Mouse (Mus musculus) thymus, postnatal 25 days (tissue): ENCODE data around the gene Neu3.

Source experiments
- DNase-seq: peaks from one replicate; pipeline ENCODE4 v3.0.0; 2022

Gene Neu3

DNA sequence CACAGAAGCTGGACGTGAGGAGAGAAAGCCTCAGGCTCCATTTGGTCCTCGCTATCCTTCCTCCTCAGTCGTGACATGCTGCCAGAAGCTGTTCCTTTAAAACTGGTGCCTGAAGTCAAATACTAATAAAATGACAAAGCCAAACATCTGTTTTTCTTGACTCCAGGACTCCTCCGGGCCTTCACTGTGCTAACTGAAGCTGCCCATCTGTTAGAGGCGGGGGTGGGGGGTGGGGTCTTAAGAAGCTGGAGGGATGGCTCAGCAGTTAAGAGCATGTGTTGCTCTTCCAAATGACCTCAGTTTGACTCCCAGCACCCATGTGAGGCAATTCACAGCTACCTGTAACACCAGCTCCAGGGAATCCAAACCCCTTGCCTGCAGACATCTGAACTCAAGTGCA, 39.7 kb downstream of the Neu3 start:
- DNase-seq: no peak

DNA sequence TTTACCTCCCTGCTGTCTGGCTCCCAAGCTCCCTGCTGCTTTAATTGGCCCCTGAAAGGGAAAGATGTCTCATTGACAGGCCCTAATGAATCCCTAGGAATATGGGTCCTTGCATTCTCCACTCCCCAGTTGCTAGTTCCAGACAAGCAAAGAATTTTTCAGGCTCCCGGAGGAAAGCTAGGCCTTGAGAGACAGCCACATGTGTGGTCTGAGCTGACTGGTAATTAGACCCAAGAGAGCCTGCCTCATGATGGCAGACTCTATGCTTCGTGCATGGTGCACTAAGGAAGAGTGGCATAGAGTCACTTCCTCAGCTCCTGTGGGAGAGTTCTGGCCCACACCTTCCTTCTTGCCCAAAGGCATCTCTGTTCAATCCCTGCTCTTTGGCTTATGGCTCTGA, 40.3 kb downstream of the Neu3 start:
- DNase-seq: no peak

DNA sequence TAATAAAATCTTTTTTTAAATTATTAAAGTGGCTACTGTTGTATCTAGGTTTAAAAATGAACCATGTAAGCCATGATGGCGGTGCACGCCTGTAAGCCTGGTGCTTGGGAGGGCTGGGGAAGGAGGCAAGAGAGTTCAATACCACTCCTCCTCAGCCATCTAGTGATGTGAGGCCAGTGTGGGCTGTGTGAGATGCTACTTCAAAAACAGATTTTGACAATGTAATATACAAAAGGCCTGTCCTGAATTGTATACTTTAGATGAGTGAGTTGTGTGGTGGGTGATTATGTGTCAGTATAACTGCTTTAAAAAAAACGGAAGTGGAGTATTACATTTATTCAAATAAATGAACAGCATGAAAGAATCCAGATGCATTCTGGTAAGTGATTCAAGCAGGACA, 41.4 kb downstream of the Neu3 start:
- DNase-seq: no peak

DNA sequence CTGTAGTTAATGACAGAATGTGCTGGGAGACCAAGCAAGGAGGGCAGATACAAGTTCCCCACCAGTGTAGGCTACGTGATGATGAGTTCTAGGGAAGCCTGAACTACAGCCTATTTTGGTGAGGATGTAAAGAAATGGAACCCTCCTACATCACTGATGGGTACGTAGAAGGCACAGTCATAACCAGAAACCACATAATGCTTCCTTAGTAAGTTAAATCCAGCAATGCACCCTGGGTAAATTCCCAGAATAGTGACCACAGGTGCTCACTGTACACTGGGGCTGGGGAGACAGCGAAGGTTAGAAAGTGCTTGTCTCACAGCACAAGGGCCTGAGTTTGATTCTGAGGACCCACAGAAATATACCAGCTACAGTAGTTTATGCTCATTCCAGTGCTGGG, 42.7 kb downstream of the Neu3 start:
- DNase-seq: no peak

DNA sequence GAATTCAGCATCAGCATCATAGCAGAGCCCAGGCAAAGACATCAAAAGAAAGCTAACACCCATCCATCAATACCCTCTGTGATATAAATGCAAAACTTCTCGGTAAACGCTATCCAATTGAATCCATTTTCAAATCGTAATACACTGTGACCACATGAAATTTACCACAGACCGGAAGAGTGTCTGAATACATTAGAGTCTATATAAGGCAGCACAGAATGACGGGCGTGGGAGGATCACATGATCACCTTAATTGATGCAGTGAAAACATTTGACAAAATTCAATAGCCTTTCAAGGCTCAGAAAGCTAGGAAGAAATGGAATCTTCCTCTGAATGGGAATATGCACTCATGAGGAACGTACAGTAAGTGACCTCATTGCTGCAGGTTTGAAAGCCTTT, 44.8 kb downstream of the Neu3 start:
- no peak for DNase-seq

DNA sequence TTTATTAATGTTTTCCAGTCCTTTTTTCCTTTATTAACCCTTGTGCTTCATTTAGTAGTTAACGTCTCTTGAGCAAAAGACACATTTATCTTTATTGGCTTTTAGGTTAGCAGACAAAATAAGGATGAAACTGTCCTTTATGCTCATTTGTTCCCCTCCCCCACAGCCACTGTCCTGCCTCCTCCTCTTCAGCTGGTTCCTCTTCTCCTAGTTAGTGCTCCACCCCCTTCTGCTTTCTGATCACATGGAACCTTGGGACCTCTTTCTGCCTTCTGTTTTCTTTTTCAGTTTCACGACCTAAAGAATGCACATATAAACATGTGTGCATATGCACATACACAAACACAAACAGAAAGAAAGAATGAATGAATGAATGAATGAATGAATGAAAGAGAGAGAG, 46.3 kb downstream of the Neu3 start:
- no peak for DNase-seq

DNA sequence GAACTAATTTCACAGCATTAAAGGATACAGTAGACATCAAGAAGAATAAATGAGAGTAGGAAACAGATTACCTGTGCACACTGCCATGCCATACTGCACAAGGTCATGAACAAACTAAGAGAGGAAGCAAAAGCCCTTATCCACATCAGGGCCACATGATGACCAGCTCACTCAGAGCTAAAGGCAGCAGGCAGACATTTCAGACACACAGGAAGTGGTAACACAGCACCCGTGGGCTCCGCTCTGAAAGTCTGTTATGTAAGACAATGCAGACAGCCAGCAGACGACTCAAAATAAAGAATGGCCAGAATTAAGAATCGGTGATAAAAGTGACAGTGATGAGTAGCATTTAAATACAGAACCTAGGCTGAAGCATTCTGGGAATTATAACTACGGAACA, 46.8 kb downstream of the Neu3 start:
- DNase-seq: peak; percentile 12

DNA sequence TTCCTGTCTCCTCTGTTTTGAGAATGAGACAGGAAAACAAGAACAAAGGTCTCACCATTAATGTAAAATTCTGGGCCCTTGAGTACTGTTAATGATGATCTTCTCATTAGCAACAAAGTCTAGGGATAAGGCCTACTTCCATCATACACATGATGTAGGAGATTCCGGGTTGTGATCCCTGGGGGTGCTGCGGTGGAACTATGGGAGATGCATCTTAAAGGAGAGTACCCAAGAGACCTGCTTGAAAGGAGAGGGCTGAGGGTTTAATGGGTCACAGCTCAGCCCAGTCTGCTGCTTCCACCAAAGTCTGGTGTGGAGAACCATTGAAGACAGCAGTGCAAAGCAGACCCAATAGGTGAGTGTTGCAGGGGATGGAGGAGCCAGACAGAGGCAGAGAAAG, 65.0 kb downstream of the Neu3 start, which contains the start of gene Olfr521:
Gene Olfr521 (plus strand): TSS at position 301 of the 400 bp plus-strand sequence.
- DNase-seq: no peak
